Mouse (Mus musculus) gonadal fat pad, adult 2 months (tissue): Measurements from ENCODE around the gene RPS10-NUDT3. TPM values are rescaled to one million over a fixed set of nuclear protein-coding genes. Genes with fewer than 3 reads are reported as not detected.

Source experiments
- DNase-seq: peaks from one replicate; pipeline ENCODE4 v3.0.0-alpha.2; 2012; ENCODE audit warnings: low read depth
- polyA plus RNA-seq: library from polyadenylated mRNA; depleted of rRNA; stranded (reverse); fragments of >200 nt; gene quantifications from 2 replicates; pipeline ENCODE4 v1.2.3, GENCODE M21; 2012; rRNA removed

Gene RPS10-NUDT3
- polyA plus RNA-seq: not detected in 2 replicates

- no peak for DNase-seq
Observed at GRCm38 (mm10) chr17:27634871-27635574, at the start of gene RPS10-NUDT3. RPS10-NUDT3 (minus strand) TSS chr17:27635222.

- DNase-seq: no peak
Observed at GRCm38 (mm10) chr17:27678924-27679813, 44.1 kb upstream of the RPS10-NUDT3 start.

GRCm38 (mm10) chr17:27677756-27678155, 42.7 kb upstream of the RPS10-NUDT3 start:
- no peak for DNase-seq

GRCm38 (mm10) chr17:27676270-27676669, 41.2 kb upstream of the RPS10-NUDT3 start:
- no peak for DNase-seq

GRCm38 (mm10) chr17:27675453-27675852, 40.4 kb upstream of the RPS10-NUDT3 start:
- DNase-seq: no peak

- no peak for DNase-seq
Observed at GRCm38 (mm10) chr17:27673945-27674344, 38.9 kb upstream of the RPS10-NUDT3 start.

- DNase-seq: no peak
Observed at GRCm38 (mm10) chr17:27671720-27672119, 36.7 kb upstream of the RPS10-NUDT3 start.

- no peak for DNase-seq
Observed at GRCm38 (mm10) chr17:27658767-27659166, 23.7 kb upstream of the RPS10-NUDT3 start.

- no peak for DNase-seq
Observed at GRCm38 (mm10) chr17:27657123-27657522, 22.1 kb upstream of the RPS10-NUDT3 start.

GRCm38 (mm10) chr17:27656414-27656813, 21.4 kb upstream of the RPS10-NUDT3 start:
- DNase-seq: no peak

- DNase-seq: no peak
Observed at GRCm38 (mm10) chr17:27656011-27656399, 21.0 kb upstream of the RPS10-NUDT3 start.

- no peak for DNase-seq
Observed at GRCm38 (mm10) chr17:27655089-27656010, 20.3 kb upstream of the RPS10-NUDT3 start, which contains the start of gene Pacsin1. Pacsin1 (plus strand) TSS chr17:27655509.

- DNase-seq: no peak
Observed at GRCm38 (mm10) chr17:27653253-27653959, 18.4 kb upstream of the RPS10-NUDT3 start.

GRCm38 (mm10) chr17:27652046-27652790, 17.2 kb upstream of the RPS10-NUDT3 start:
- no peak for DNase-seq

- no peak for DNase-seq
Observed at GRCm38 (mm10) chr17:27650586-27650985, 15.6 kb upstream of the RPS10-NUDT3 start.

- DNase-seq: no peak
Observed at GRCm38 (mm10) chr17:27650160-27650559, 15.1 kb upstream of the RPS10-NUDT3 start.

- DNase-seq: no peak
Observed at GRCm38 (mm10) chr17:27645807-27646206, 10.8 kb upstream of the RPS10-NUDT3 start.

GRCm38 (mm10) chr17:27644572-27644971, 9.6 kb upstream of the RPS10-NUDT3 start:
- no peak for DNase-seq

GRCm38 (mm10) chr17:27643756-27644155, 8.7 kb upstream of the RPS10-NUDT3 start:
- DNase-seq: no peak

- DNase-seq: no peak
Observed at GRCm38 (mm10) chr17:27643101-27643500, 8.1 kb upstream of the RPS10-NUDT3 start.
